ENCODE assay signal across 30 mouse cellular contexts in genomic region chr12:51696157-51696556, GRCm38 (mm10).
"Had no signal": no experiment of that assay in that cellular context is flagged by ENCODE, and none has a peak within 500 bp of the region (broad histone marks: within the 10 kb centered on the region; RNA-seq: fewer than 3 reads in every experiment).

No protein-coding gene starts in this region.

- H3K27ac ChIP-seq: heart, embryonic 13.5 days; heart, embryonic 15.5 days; hindbrain, embryonic 10.5 days; hindbrain, embryonic 12.5 days; hindbrain, embryonic 13.5 days; hindbrain, embryonic 14.5 days; hindbrain, embryonic 15.5 days; hindbrain, postnatal 0 days; intestine, embryonic 15.5 days; kidney, embryonic 15.5 days; kidney, postnatal 0 days; layer of hippocampus, adult 2 months; left cerebral cortex, adult 2 months had no signal

- H3K36me3 ChIP-seq: heart, embryonic 12.5 days; heart, embryonic 13.5 days; heart, embryonic 15.5 days; hindbrain, embryonic 10.5 days; hindbrain, embryonic 12.5 days; hindbrain, embryonic 13.5 days; hindbrain, embryonic 15.5 days; intestine, embryonic 15.5 days; kidney, embryonic 15.5 days had no signal

- H3K9me3 ChIP-seq: heart, embryonic 12.5 days; heart, embryonic 13.5 days; heart, embryonic 15.5 days; hindbrain, embryonic 10.5 days; hindbrain, embryonic 12.5 days; hindbrain, embryonic 13.5 days; hindbrain, embryonic 15.5 days; intestine, embryonic 15.5 days; kidney, embryonic 15.5 days had no signal

- H3K27me3 ChIP-seq: heart, embryonic 12.5 days; heart, embryonic 13.5 days; heart, embryonic 15.5 days; hindbrain, embryonic 12.5 days; hindbrain, embryonic 13.5 days; hindbrain, embryonic 15.5 days; intestine, embryonic 15.5 days; kidney, embryonic 15.5 days had no signal

- DNase-seq: heart, postnatal 10 days; heart, postnatal 14 days; heart, postnatal 36 days; heart, postnatal 4 days; kidney, adult 11 months; kidney, adult 18-20 months; kidney, adult 2 months; kidney, adult 8-10 months; kidney, adult 9 months; kidney, postnatal 10 days; kidney, postnatal 14 days; kidney, postnatal 25 days; kidney, postnatal 36 days; kidney, postnatal 4 days; layer of hippocampus, adult 9-11 months; layer of hippocampus, postnatal 36 days had no signal

- H3K4me3 ChIP-seq: heart, embryonic 12.5 days; heart, embryonic 13.5 days; heart, embryonic 15.5 days; hindbrain, embryonic 10.5 days; hindbrain, embryonic 12.5 days; hindbrain, embryonic 13.5 days; hindbrain, embryonic 15.5 days; intestine, embryonic 15.5 days; kidney, embryonic 15.5 days; layer of hippocampus, adult 2 months; left cerebral cortex, adult 2 months had no signal
